Mouse (Mus musculus) layer of hippocampus, adult 8-10 months (tissue): Measurements from ENCODE around the gene Ces1c. TPM values are rescaled to one million over a fixed set of nuclear protein-coding genes. Genes with fewer than 3 reads are reported as not detected.

Source experiments
- total RNA-seq, 4 experiments: library from RNA; stranded (reverse); gene quantifications; 2 replicates each; pipeline ENCODE4 v1.2.4; 2022

The Ces1c gene
- total RNA-seq, 4 experiments from 2014 or later, result not detected

Other genes starting within 250 kb of the Ces1c start
- gene Capns2, start 229.9 kb downstream of the Ces1c start, total RNA-seq, result 1 to 10 TPM; 1.1 to 1.8 (median 1.4) TPM
- under 1 TPM; 0.10 to 0.27 (median 0.16) TPM for gene Slc6a2, start 171.2 kb downstream of the Ces1c start, total RNA-seq
- gene Ces1a, start 83.1 kb downstream of the Ces1c start, total RNA-seq, result not detected
- not detected for gene Ces1b, start 51.3 kb downstream of the Ces1c start, total RNA-seq
- gene Ces1d, start 66.6 kb upstream of the Ces1c start, total RNA-seq, result 1 to 10 TPM in 2 of 4 experiments, under 1 TPM in 2; 0.33 to 2.1 (median 1.1) TPM
- not detected for gene Ces1e, start 98.3 kb upstream of the Ces1c start, total RNA-seq
- gene Ces1f, start 148.5 kb upstream of the Ces1c start, total RNA-seq, result not detected
- not detected for gene Ces1g, start 206.0 kb upstream of the Ces1c start, total RNA-seq
- gene Ces1h, start 248.4 kb upstream of the Ces1c start, total RNA-seq, result not detected